ENCODE assay signal across 9 mouse cellular contexts in genomic region chr1:75545965-75546956, GRCm38 (mm10). TPM values are rescaled to one million over a fixed set of nuclear protein-coding genes. Genes with fewer than 3 reads are reported as not detected.
DNase-seq lines count a peak whose midpoint lies in the region; ATAC-seq and TF ChIP-seq lines count a peak whose summit lies in the region.
"Had no signal": no experiment of that assay in that cellular context is flagged by ENCODE, and none has a peak within 500 bp of the region (broad histone marks: within the 10 kb centered on the region; RNA-seq: fewer than 3 reads in every experiment).

TSS of gene Slc4a3 (plus strand) at chr1:75546266.

- H3K27me3 ChIP-seq in thymus, adult 2 months (ENCODE audit: control insufficient read depth, insufficient read depth, low read length): peaks cover 3% of the 10 kb centered on the region; the same call in 1 of the 2 replicates
- peaks cover 27% of the 10 kb centered on the region for H3K27me3 ChIP-seq in embryonic facial prominence, embryonic 10.5 days (replicated peaks; ENCODE audit: low read depth, poor library complexity, severe bottlenecking)
- H3K27me3 ChIP-seq in limb, embryonic 12.5 days: no peaks in the 10 kb centered on the region
- H3K27me3 ChIP-seq in midbrain, embryonic 15.5 days (replicated peaks): no peaks in the 10 kb centered on the region

- no peaks in the 10 kb centered on the region for H3K4me1 ChIP-seq in thymus, adult 2 months (replicated peaks; ENCODE audit: control insufficient read depth, insufficient read depth, low read length)
- H3K4me1 ChIP-seq in embryonic facial prominence, embryonic 10.5 days: peaks cover 22% of the 10 kb centered on the region
- peaks cover 13% of the 10 kb centered on the region for H3K4me1 ChIP-seq in limb, embryonic 12.5 days (replicated peaks)
- H3K4me1 ChIP-seq in midbrain, embryonic 15.5 days: peaks cover 19% of the 10 kb centered on the region

- peak within 1 kb of the TSS; percentile 90 for H3K9ac ChIP-seq in limb, embryonic 12.5 days (replicated peaks)
- peak within 1 kb of the TSS; percentile 97 for H3K9ac ChIP-seq in midbrain, embryonic 15.5 days

- DNase-seq in thymus, adult 2 months: no peak
- no peak for DNase-seq in thymus, postnatal 25 days
- DNase-seq in embryonic facial prominence, embryonic 10.5 days (ENCODE audit: low spot score): peak; percentile 83
- DNase-seq in heart, adult 18-20 months: peak; percentile 70 to 74
- peak; percentile 72 for DNase-seq in kidney, adult 18-20 months
- peak; percentile 80 for DNase-seq in testis, postnatal 10 days (ENCODE audit: low spot score)

- TF ChIP-seq CTCF in thymus, adult 2 months (IDR thresholded peaks at IDR 0.05; ENCODE audit: borderline replicate concordance, control insufficient read depth, extremely low read depth, insufficient read depth, low read length, poor library complexity): no peak

- peak within 1 kb of the TSS; percentile 76 for H3K4me2 ChIP-seq in limb, embryonic 12.5 days
- peak within 1 kb of the TSS; percentile 71 for H3K4me2 ChIP-seq in midbrain, embryonic 15.5 days

- ATAC-seq in limb, embryonic 12.5 days (ENCODE audit: insufficient number of reproducible peaks, insufficient read depth, low FRiP score, low TSS enrichment, low read depth): peak; percentile 70
- peak; percentile 90 for ATAC-seq in midbrain, embryonic 15.5 days (replicated peaks)

- no peak within 1 kb of the TSS for H3K27ac ChIP-seq in thymus, adult 2 months (ENCODE audit: control insufficient read depth, insufficient read depth, low read length)
- peak within 1 kb of the TSS; percentile 91 for H3K27ac ChIP-seq in embryonic facial prominence, embryonic 10.5 days (replicated peaks)
- peak within 1 kb of the TSS; percentile 90 for H3K27ac ChIP-seq in limb, embryonic 12.5 days
- H3K27ac ChIP-seq in midbrain, embryonic 15.5 days: peak within 1 kb of the TSS; percentile 84

- WGBS in thymus, adult 2 months: 4% methylated on average over 62 of the region's 64 CpGs
- 1% methylated on average over 63 of the region's 64 CpGs for WGBS in embryonic facial prominence, embryonic 10.5 days
- 1% methylated on average over 52 of the region's 64 CpGs for WGBS in limb, embryonic 12.5 days
- 1% methylated on average over 47 of the region's 64 CpGs for WGBS in midbrain, embryonic 15.5 days

- H3K36me3 ChIP-seq in thymus, adult 2 months (ENCODE audit: control insufficient read depth, insufficient read depth, low read length): no peaks in the 10 kb centered on the region
- H3K36me3 ChIP-seq in embryonic facial prominence, embryonic 10.5 days (replicated peaks): peaks cover 35% of the 10 kb centered on the region
- H3K36me3 ChIP-seq in limb, embryonic 12.5 days: peaks cover 36% of the 10 kb centered on the region
- peaks cover under 1% of the 10 kb centered on the region; the same call in 1 of the 2 replicates for H3K36me3 ChIP-seq in midbrain, embryonic 15.5 days (replicated peaks)

- H3K4me3 ChIP-seq in thymus, adult 2 months (ENCODE audit: control insufficient read depth, insufficient read depth, low read length): 0 out of 2 replicates have a peak within 1 kb of the TSS, but pooled peaks have one; percentile 5
- H3K4me3 ChIP-seq in embryonic facial prominence, embryonic 10.5 days: peak within 1 kb of the TSS; percentile 77
- peak within 1 kb of the TSS; percentile 71 for H3K4me3 ChIP-seq in limb, embryonic 12.5 days (replicated peaks)
- H3K4me3 ChIP-seq in midbrain, embryonic 15.5 days: peak within 1 kb of the TSS; percentile 85

- TF ChIP-seq POLR2A in thymus, adult 2 months (IDR thresholded peaks at IDR 0.05; ENCODE audit: control insufficient read depth, extremely low read depth, insufficient read depth, low read length, poor library complexity): no peak

- H3K9me3 ChIP-seq in embryonic facial prominence, embryonic 10.5 days: no peaks in the 10 kb centered on the region
- no peaks in the 10 kb centered on the region for H3K9me3 ChIP-seq in limb, embryonic 12.5 days
- H3K9me3 ChIP-seq in midbrain, embryonic 15.5 days: no peaks in the 10 kb centered on the region

RNA-seq across cellular contexts. Expression of gene Slc4a3, which starts in this region (rescaled TPM):
- polyA plus RNA-seq in thymus, adult 2 months (2012; rRNA removed): 8.1 and 21.2 TPM in 2 replicates
- 15.7 and 18.0 TPM in 2 replicates for polyA plus RNA-seq in embryonic facial prominence, embryonic 10.5 days (2016; fragmentation: Nextera tagmentation; extraction: Ambion mirVana)
- 100 to 1,000 TPM; 249 to 266 TPM for total RNA-seq in heart, adult 18-20 months (2021)
- 33.6 and 33.7 TPM in 2 replicates for polyA plus RNA-seq in limb, embryonic 12.5 days (2016; fragmentation: Nextera tagmentation; extraction: Ambion mirVana)
- polyA plus RNA-seq in midbrain, embryonic 15.5 days (2015; fragmentation: Nextera tagmentation; extraction: Ambion mirVana): 68.8 and 79.6 TPM in 2 replicates
- total RNA-seq: MEL had no signal

Comparison
In these comparisons a context has a peak if more than half of its experiments do, and no peak if none do; other contexts are left out.
1. DNase-seq: peak in embryonic facial prominence, embryonic 10.5 days (single experiment), heart, adult 18-20 months (2 of 2), kidney, adult 18-20 months (single experiment) and testis, postnatal 10 days (single experiment); none in thymus, adult 2 months (single experiment) and thymus, postnatal 25 days (single experiment).
2. H3K4me3 ChIP-seq: peak in every context shown above with its lines; median percentile 85 in midbrain, embryonic 15.5 days; 77 in embryonic facial prominence, embryonic 10.5 days; 71 in limb, embryonic 12.5 days; 5 in thymus, adult 2 months.